Mouse (Mus musculus) bone marrow macrophage, adult 2 months (primary cell): ENCODE results near the gene Fam89a. TPM values are rescaled to one million over a fixed set of nuclear protein-coding genes. Genes with fewer than 3 reads are reported as not detected.

ENCODE experiments used
- H3K27ac ChIP-seq: 2 replicates; pipeline ENCODE4 v1.5.1; 2012; ENCODE audit warnings: low read depth, low read length; ENCODE audit not compliant: insufficient read depth
- H3K4me1 ChIP-seq: 2 replicates; pipeline ENCODE4 v1.6.1; 2012; ENCODE audit warnings: low read length; ENCODE audit not compliant: control insufficient read depth, insufficient read depth
- H3K4me3 ChIP-seq: 2 replicates; pipeline ENCODE4 v1.5.1; 2012; ENCODE audit warnings: mild to moderate bottlenecking, low read length, moderate library complexity; ENCODE audit not compliant: insufficient read depth
- CTCF ChIP-seq: IDR thresholded peaks from 2 replicates; pipeline ENCODE4 v1.5.1; 2012; ENCODE audit warnings: low read depth, mild to moderate bottlenecking, low read length, moderate library complexity
- POLR2A ChIP-seq: IDR thresholded peaks from 2 replicates; pipeline ENCODE4 v1.6.1; 2012; ENCODE audit warnings: mild to moderate bottlenecking, low read depth, low read length, borderline replicate concordance
- polyA plus RNA-seq: library from polyadenylated mRNA; stranded (reverse); fragments of >200 nt; gene quantifications from 2 replicates; pipeline ENCODE4 v1.2.4, GENCODE M21; 2012; ENCODE audit not compliant: missing spikeins, insufficient read depth, insufficient read length

The Fam89a gene
- polyA plus RNA-seq, 1 experiment = not detected

GRCm38 (mm10) chr8:124695424-124696100, 56.1 kb downstream of the Fam89a start:
- no peak overlapping the region for H3K4me3 ChIP-seq
- no peak for TF ChIP-seq CTCF
- TF ChIP-seq POLR2A = no peak
- no peaks in the 10 kb centered on the region for H3K4me1 ChIP-seq
- H3K27ac ChIP-seq = no peak overlapping the region

GRCm38 (mm10) chr8:124691706-124692105, 59.9 kb downstream of the Fam89a start:
- no peaks in the 10 kb centered on the region for H3K4me1 ChIP-seq
- TF ChIP-seq POLR2A = no peak
- H3K27ac ChIP-seq = no peak overlapping the region
- no peak overlapping the region for H3K4me3 ChIP-seq

Other genes starting within 250 kb of the Fam89a start
- gene Cog2, start 231.1 kb downstream of the Fam89a start, polyA plus RNA-seq = 19.4 and 23.7 TPM in 2 replicates
- gene Agt, start 182.1 kb downstream of the Fam89a start, polyA plus RNA-seq = not detected in 2 replicates
- gene Capn9, start 175.7 kb downstream of the Fam89a start, polyA plus RNA-seq = not detected in 2 replicates
- gene 2310022B05Rik, start 88.5 kb downstream of the Fam89a start, polyA plus RNA-seq = 8.7 and 9.3 TPM in 2 replicates
- gene Ttc13, start 29.8 kb downstream of the Fam89a start, polyA plus RNA-seq = 30.6 and 33.5 TPM in 2 replicates
- 3.9 and 4.5 TPM in 2 replicates for gene Arv1, start 29.7 kb downstream of the Fam89a start, polyA plus RNA-seq
- 0.09 TPM in 1 of 2 replicates, not detected in the other for gene Trim67, start 41.3 kb upstream of the Fam89a start, polyA plus RNA-seq
- 33.4 and 34.6 TPM in 2 replicates for gene Gnpat, start 111.2 kb upstream of the Fam89a start, polyA plus RNA-seq
- 12.8 and 16.6 TPM in 2 replicates for gene 2810004N23Rik, start 111.3 kb upstream of the Fam89a start, polyA plus RNA-seq
- gene Exoc8, start 145.9 kb upstream of the Fam89a start, polyA plus RNA-seq = 11.8 and 12.4 TPM in 2 replicates
- gene Sprtn, start 146.1 kb upstream of the Fam89a start, polyA plus RNA-seq = 14.1 and 14.5 TPM in 2 replicates
- gene Egln1, start 197.5 kb upstream of the Fam89a start, polyA plus RNA-seq = 27.7 and 30.9 TPM in 2 replicates